Mouse (Mus musculus) liver (tissue): ENCODE measurements around the gene Hsd17b13.
A peak's percentile ranks its signal among the peaks of the same experiment; 100 is the strongest.

ENCODE experiments used
- DNase-seq: peaks from one replicate; pipeline ENCODE4 v3.0.0-alpha.2; 2020; ENCODE audit warnings: mixed read lengths

Hsd17b13 gene

DNA sequence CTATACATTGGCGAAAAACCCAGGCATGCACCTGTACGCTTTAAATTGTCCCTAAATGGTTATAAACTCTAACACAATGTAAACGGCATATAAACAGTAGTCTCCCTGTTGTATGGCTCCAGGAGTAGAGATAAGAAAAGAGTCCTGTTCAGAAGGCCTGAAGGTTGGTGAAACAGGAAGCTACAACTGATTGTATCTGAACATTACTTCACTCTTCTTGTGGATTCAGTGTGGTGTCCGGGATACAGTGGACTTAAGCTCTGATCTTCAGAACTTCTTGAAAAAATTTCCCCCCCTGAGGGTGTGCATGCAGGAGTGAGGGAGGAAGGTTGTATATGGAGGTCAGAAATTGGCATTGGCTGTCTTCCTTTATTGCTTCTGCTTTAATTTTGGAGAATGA, 57.7 kb downstream of the Hsd17b13 start:
- no peak for DNase-seq

DNA sequence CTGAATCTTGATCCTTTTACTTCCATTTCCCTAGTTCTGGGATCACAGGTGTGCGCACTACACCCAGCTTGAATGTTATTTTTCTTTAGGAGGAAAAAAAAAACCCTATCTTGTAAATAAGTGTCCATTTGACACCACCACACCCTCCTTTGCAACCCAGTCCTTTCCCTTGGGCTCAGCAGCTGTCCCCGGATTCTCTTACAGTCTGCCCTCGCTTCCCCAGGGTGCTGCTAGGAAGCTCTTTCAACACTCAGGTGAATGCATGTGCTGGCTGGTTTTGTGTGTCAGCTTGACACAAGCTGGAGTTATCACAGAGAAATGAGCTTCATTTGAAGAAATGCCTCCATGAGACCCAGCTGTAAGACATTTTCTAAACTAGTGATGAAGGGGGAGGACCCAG, 59.0 kb downstream of the Hsd17b13 start:
- no peak for DNase-seq

DNA sequence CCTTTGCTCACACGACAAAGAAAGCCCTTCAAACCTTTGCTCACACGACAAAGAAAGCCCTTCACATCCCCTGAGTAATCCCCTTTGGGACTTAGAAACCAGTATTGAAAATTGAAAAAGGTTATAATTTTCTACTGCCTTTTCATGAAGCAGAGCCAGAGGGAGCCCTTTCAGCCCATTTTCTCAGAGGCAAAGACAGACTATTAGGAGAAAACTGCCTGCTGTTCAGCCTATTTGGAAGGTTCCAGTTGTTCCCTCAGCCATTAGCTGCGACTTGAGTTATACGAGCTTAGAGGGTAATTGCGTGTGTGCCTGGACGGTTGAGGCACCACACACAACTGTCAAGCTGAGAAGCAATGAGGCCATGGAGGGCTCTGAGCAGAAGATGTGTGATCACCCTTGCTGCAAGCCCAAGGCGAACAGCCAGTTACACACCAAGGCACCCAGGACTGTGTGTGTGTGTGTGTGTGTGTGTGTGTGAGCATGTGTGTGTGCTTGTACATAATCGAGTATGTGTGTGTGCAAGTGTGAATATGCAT, 59.8 kb downstream of the Hsd17b13 start:
- DNase-seq = no peak

DNA sequence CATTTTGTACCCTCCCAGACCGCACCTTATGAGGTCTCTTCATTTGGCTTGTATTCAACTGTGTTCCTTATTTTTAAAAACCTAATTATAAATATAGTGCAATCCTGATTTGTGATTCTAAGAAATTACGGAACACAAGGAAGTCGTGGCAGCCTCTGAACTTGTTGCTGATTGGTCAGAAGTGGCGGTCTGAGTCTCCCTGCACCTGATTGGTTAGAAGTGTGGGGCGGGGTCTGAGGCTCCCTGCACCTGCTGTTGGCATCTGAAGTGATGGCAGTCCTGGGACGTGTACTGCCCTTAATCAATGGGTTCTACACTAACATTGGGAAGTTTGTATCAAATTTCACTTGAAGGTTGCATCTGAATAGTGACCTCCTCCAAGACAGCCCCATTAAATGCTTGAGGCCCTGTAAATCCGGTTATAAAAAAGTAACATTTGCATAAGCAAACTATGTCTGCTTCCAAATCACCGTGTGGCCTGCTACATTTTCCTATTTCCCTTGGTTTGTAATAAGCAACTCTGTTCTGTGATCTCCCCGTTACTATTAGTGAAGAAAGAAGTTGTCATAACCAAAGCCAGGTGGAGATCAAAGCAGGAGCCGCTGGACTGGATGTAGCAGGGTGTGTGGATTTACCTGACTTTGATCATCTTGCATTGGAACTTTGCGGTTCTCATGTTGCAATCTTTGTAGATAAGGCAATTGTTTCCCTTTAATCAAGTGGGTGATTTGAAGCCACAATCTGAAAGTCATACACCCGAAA, 60.4 kb downstream of the Hsd17b13 start:
- no peak for DNase-seq

DNA sequence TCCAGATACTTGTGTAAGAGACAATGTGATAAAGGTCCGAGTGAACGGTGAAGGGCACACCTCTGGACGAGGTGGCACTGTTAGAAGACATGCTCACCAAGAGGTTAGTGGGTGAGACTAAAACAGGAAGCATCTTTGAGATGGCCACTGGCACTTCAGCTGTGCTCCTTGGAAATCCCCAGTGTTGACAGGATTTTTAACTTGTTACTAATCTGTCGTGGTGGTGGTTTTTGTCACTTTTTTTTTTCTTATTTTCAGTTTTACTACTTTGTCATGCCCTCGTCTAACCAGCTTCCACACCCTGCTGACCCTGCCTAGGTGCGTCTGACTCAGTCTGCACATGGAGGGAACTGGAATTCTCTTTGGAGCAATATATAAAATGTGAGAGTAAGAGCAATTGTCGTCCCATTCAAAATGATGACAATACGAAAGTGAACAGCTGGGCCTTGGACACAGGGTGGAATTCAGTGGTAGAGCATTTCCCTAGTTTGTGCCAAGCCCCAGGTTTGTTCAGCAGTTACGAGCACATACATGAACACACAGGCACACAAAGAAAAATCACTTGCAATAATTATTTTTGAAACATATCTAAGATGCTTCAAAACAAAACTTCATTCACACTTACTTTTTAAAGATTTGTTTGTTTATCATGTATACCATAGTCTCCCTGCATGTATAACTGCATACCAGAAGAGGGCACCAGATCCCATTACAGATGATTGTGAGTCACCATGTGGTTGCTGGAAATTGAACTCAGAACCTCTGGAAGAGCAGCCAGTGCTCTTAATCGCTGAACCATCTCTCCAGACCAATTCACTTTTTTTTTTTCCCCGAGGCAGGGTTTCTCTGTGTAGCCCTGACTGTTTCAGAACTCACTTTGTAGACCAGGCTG, 62.6 kb downstream of the Hsd17b13 start:
- no peak for DNase-seq

DNA sequence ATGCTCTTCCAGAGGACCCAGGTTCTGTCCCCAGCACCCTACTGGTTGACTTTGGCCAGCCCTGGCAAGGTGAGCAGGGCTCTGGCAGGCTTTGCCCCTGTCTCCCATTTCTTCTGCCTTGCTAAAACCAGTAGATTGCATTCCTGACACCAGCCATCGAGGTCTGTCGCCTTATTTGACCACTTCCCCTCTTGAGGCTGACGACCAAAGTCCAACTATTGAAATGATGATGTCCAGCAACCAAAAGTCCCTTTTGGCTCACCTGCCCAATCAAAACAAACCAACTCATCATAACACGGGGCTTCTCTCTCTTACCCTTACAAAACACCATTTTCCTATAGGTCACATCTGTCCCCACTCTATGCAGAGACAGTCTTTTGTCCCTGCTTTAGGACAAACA, 64.1 kb downstream of the Hsd17b13 start:
- no peak for DNase-seq

DNA sequence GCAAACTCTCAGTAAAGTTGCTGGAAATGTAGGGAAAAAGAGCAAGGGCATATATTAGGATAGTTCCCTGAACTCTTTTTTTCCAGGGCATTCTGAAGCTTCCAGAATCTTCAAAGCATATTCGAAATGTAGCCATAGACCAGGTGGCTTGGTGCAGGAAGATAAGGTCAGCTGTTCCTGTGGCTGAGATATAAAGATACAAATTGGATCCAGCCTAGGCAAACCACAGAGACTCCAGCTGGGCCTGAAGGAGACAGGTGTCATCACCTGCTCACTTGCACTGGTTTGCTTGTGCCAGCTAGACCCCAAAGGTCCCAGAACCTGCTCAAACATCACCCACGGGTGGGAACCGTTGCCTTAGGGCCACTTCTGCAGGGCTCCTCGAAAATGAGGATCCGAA, 65.7 kb downstream of the Hsd17b13 start:
- no peak for DNase-seq

DNA sequence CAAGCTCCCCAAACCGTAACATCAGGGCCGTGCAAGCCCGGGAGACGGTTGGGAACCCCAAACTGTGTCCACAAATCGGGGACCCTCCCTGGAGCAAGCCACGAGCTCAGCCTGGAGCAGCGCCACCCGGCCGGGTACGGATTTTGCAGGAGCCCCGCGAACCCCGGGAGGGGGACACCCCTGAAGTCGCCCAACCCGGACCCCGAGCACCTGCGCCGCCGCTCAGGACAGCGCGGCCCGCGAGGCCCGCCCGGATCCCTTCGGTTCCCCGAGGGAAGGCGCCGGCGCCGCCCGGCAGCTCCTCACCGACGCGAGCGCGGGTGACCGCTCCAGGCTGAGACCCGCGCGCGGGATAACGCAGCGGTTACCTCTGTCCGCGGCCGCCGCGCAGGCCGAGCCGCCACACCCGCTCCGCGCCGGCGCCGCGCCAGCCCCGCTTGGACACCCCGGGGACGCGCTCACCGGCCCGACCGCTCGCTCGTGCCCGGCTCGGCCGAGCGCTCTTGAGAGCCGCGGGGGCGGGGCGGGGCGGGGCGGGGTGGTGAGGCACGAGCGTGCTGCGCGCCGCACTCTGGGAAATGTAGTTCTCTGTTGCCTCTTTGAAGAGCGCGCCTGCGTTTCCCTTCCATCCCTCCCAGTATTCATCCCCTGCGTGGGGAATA, 66.3 kb downstream of the Hsd17b13 start, which contains the start of gene Klhl8:
TSS of gene Klhl8 (minus strand) at position 512 of the 662 bp plus-strand sequence.
- DNase-seq = peak; percentile 89

DNA sequence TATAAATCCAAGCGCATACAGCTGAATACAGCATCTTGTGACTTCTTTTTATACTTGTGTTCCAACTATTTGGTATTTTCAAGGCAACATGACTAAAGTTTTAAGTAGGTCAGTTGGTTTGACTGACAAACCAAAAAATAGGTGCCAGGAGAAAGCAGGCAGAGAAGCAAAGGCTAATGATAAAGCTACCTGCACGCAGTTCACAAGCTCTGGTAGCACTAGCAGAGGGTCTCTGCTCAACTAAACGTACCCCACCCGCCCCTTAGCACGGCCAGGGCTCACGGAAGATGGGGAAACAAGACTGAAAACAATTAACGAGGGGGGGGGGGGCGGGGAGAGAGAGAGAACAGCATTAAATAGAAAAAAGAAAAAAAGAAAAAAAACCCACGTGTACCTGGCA, 67.1 kb downstream of the Hsd17b13 start:
- DNase-seq = no peak

DNA sequence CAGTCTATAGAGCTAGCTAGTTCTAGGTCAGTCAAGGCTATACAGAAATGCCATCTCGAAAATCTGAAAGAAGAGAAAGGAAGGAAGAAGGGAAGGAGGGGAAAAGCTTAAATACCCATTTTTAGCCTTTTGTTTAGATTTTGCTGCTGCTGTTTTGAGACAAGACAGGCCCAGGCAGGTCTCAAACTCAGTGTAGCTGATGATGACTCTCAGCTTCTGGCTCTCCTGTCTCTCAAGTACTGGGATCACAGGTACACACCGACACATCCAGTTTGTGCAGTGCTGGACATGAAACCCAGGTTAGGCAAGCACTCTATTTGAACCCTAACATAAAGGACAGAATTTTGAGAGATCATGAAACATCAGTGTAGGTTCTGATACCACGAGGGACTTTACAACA, 67.7 kb downstream of the Hsd17b13 start:
- no peak for DNase-seq

DNA sequence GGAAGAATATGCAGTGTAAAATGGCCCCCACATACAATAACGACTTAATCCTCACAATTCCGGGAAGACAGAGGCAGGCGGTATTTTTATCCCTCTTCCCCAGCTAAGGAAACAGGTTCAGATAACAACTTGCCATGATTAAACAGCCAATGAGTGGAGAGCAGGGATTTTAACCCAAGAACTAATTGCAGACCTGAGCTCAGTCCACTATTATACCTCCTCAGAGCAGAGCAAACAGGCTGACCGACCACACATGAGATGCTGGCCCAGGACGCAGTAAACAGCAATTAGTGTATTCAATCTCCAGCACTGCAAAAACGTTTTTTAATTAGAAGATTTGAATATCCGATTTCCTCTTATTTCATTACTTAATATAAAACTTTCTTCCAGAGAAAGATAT, 68.4 kb downstream of the Hsd17b13 start:
- DNase-seq = no peak

DNA sequence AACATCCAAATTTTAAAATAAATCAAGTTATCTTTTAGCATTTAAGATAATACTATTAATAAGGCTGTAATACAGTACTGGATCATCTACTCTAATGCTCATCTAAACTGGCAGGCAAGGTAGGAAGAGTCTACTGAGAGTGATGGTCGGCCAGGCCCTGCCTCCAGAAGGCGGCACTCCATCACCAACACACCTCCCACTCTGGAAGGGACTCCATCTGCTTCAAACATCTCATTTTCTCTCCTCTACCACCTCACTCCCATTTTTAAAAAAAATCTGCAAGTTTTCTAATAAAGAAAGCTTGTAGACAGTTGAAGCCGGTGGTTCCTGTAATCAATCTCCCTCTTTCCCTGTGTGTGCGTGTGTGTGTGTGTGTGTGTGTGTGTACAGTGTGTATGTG, 69.4 kb downstream of the Hsd17b13 start:
- no peak for DNase-seq

DNA sequence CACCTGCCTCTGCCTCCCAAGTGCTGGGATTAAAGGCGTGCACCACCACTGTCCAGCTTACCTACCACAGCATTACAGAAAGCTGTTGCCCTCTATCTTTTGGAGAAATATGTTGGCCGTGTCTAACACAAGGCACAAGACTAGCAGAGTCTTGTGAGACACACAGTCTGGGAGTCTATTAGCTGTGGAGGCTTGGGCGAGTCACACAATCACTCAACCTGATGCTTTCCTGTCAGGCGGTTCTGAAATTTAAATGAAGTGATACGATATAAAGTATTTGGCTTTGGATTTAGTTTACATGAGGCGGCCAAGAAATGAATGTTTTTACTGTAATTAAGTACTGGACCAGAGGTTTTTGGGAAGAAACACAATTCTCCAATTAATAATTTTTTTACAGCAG, 71.0 kb downstream of the Hsd17b13 start:
- DNase-seq = no peak
